Mouse (Mus musculus) heart, embryonic 12.5 days (tissue): ENCODE data around the gene Plekhm1. TPM values are rescaled to one million over a fixed set of nuclear protein-coding genes. Genes with fewer than 3 reads are reported as not detected.

Experiments used
- ATAC-seq: fragments of 200-750 bp; cut with Nextera tagmentation; 2 replicates; pipeline ENCODE4 v1.8.0; 2017; ENCODE audit warnings: moderate TSS enrichment, moderate library complexity; ENCODE audit not compliant: insufficient number of reproducible peaks, low FRiP score
- H3K27ac ChIP-seq: fragments of 300-500 bp; sonication (generic); 2 replicates; pipeline ENCODE4 v1.5.1; 2016; ENCODE audit warnings: mild to moderate bottlenecking, moderate library complexity; ENCODE audit not compliant: poor library complexity, severe bottlenecking
- H3K27me3 ChIP-seq: fragments of 300-500 bp; sonication (generic); replicated peaks from 2 replicates; pipeline ENCODE4 v1.6.1; 2016; ENCODE audit warnings: mild to moderate bottlenecking, moderate library complexity
- H3K36me3 ChIP-seq: fragments of 300-500 bp; sonication (generic); 2 replicates; pipeline ENCODE4 v1.6.1; 2016; ENCODE audit warnings: mild to moderate bottlenecking, moderate library complexity
- H3K4me1 ChIP-seq: fragments of 300-500 bp; sonication (generic); replicated peaks from 2 replicates; pipeline ENCODE4 v1.6.1; 2016; ENCODE audit warnings: mild to moderate bottlenecking
- H3K4me2 ChIP-seq: fragments of 300-500 bp; sonication (generic); 2 replicates; pipeline ENCODE4 v1.6.1; 2016; ENCODE audit warnings: mild to moderate bottlenecking, moderate library complexity
- H3K4me3 ChIP-seq: fragments of 300-500 bp; sonication (generic); 2 replicates; pipeline ENCODE4 v1.5.1; 2016; ENCODE audit warnings: mild to moderate bottlenecking
- H3K9ac ChIP-seq: fragments of 300-500 bp; sonication (generic); 2 replicates; pipeline ENCODE4 v1.6.1; 2016; ENCODE audit warnings: mild to moderate bottlenecking, moderate library complexity
- H3K9me3 ChIP-seq: fragments of 300-500 bp; sonication (generic); replicated peaks from 2 replicates; pipeline ENCODE4 v1.6.1; 2016; ENCODE audit warnings: mild to moderate bottlenecking, moderate library complexity
- WGBS: fragments of 180-500 bp; shearing (Covaris S2); methylation state at CpG from one replicate; pipeline ENCODE4 v1.1.7; 2016; 5-methylcytosine and 5-hydroxymethylcytosine counted together
- polyA plus RNA-seq: library from polyadenylated mRNA; unstranded; fragments of >200 nt; fragmentation: Nextera tagmentation; extraction: Ambion mirVana; gene quantifications from 2 replicates; pipeline ENCODE4 v1.2.1, GENCODE M21; 2016

Plekhm1 gene
- polyA plus RNA-seq, 1 experiment from 2014 or later: 7.5 TPM

GRCm38 (mm10) chr11:103361396-103362053 is 51.0 kb downstream of the Plekhm1 start:
- H3K4me1 ChIP-seq: peaks cover 46% of the 10 kb centered on the region
- H3K27ac ChIP-seq: no peak overlapping the region
- H3K9ac ChIP-seq: no peak overlapping the region
- H3K27me3 ChIP-seq: peaks cover 73% of the 10 kb centered on the region
- H3K36me3 ChIP-seq: peaks cover 6% of the 10 kb centered on the region
- H3K9me3 ChIP-seq: no peaks in the 10 kb centered on the region
- peak overlapping the region; percentile 89 for H3K4me2 ChIP-seq
- 5% methylated on average over 25 of the region's 25 CpGs for WGBS
- no peak for ATAC-seq
- peak overlapping the region; percentile 60 for H3K4me3 ChIP-seq

GRCm38 (mm10) chr11:103360661-103361081 is 51.8 kb downstream of the Plekhm1 start:
- H3K27ac ChIP-seq: no peak overlapping the region
- H3K9ac ChIP-seq: peak overlapping the region; percentile 77
- WGBS: 3% methylated on average over 48 of the region's 48 CpGs
- peaks cover 54% of the 10 kb centered on the region for H3K4me1 ChIP-seq
- H3K4me3 ChIP-seq: peak overlapping the region; percentile 60
- H3K36me3 ChIP-seq: no peaks in the 10 kb centered on the region
- peak overlapping the region; percentile 89 for H3K4me2 ChIP-seq
- peaks cover 81% of the 10 kb centered on the region for H3K27me3 ChIP-seq
- ATAC-seq: no peak
- no peaks in the 10 kb centered on the region for H3K9me3 ChIP-seq

DNA sequence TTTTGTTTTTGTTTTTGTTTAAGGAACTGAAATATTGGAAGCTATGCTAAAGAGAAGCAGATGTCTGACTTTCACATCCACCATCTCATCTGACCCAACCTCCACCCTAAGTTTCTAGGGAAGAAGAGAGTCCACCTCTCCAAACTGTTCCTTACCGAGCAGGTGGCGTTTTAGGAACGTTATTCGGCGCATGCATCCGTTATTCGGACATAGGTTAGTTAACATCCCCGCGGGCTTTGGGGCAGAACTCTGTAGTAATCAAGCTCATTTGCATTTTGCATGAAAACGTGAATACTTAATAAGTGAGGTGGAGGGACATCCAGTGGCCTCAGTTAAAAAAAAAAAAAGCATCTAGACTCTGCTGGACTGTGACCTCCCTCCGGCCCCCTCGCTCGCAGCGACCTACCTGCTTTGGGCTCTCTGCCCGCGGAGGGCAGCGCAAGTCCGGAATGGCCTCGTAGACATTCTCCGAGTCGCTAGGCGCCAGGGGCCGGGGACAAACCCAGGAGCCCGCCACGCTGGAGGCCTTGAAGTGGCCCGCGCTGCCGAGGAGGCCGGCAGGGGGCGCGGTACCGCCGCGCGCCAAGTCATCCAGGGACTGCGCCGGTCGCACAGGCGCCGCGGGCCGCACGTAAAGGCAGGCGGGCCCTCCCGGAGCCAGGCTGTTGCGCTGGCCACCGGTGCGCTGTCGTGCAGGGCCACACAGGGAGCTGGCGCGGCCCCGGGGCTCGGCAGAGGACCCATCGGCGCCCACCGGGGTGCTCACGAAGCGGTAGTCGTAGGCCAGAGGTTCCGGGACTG is 52.4 kb downstream of the Plekhm1 start:
- H3K27ac ChIP-seq: no peak overlapping the region
- peak; percentile 40; the same call in 1 of the 2 replicates for ATAC-seq
- H3K36me3 ChIP-seq: no peaks in the 10 kb centered on the region
- H3K4me3 ChIP-seq: peak overlapping the region; percentile 60
- peak overlapping the region; percentile 89 for H3K4me2 ChIP-seq
- peaks cover 79% of the 10 kb centered on the region for H3K27me3 ChIP-seq
- WGBS: 2% methylated on average over 58 of the region's 60 CpGs
- H3K4me1 ChIP-seq: peaks cover 60% of the 10 kb centered on the region
- H3K9me3 ChIP-seq: no peaks in the 10 kb centered on the region
- H3K9ac ChIP-seq: peak overlapping the region; percentile 77

- 1% methylated on average over 22 of the region's 22 CpGs for WGBS
- H3K4me3 ChIP-seq: peak overlapping the region; percentile 2; the same call in 1 of the 2 replicates
- ATAC-seq: no peak
- peak overlapping the region; percentile 45 for H3K4me2 ChIP-seq
- H3K27me3 ChIP-seq: peaks cover 76% of the 10 kb centered on the region
- H3K36me3 ChIP-seq: no peaks in the 10 kb centered on the region
- no peak overlapping the region for H3K27ac ChIP-seq
- peaks cover 61% of the 10 kb centered on the region for H3K4me1 ChIP-seq
- no peak overlapping the region for H3K9ac ChIP-seq
- H3K9me3 ChIP-seq: no peaks in the 10 kb centered on the region
Observed at GRCm38 (mm10) chr11:103359122-103359521, 53.4 kb downstream of the Plekhm1 start.

DNA sequence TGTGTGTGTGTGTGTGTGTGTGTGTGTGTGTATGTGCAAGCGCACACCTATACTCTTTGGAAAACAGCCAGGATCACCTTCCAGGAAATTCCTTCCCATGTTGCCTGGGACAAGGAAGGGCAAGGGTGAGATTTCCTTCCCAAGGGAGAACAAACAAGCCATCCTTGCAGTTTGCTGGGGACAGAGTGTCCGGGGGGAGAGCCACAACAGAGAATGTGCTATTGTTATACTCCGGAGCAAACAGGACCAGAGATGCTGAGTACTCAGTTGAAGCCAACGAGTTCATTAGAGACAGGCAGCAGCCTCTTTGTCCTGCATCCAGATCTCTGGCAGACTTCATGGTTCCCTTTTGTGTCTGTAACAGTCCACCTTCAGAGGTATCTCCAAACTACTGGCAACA is 54.2 kb downstream of the Plekhm1 start:
- Histone ChIP-seq H3K9me3 (no peaks in the 10 kb centered on the region), H3K27ac (no peak overlapping the region), H3K27me3 (peaks cover 73% of the 10 kb centered on the region), H3K4me1 (peaks cover 57% of the 10 kb centered on the region), H3K4me2 (no peak overlapping the region), H3K9ac (no peak overlapping the region), H3K36me3 (no peaks in the 10 kb centered on the region), H3K4me3 (no peak overlapping the region)
- ATAC-seq: no peak
- WGBS: 68% methylated on average over 4 of the region's 4 CpGs

GRCm38 (mm10) chr11:103357710-103358109 is 54.8 kb downstream of the Plekhm1 start:
- no peak overlapping the region for H3K27ac ChIP-seq
- peaks cover 67% of the 10 kb centered on the region for H3K27me3 ChIP-seq
- 88% methylated on average over 10 of the region's 10 CpGs for WGBS

GRCm38 (mm10) chr11:103356938-103357670 is 55.4 kb downstream of the Plekhm1 start:
- peaks cover 6% of the 10 kb centered on the region; the same call in 1 of the 2 replicates for H3K9me3 ChIP-seq
- peaks cover 5% of the 10 kb centered on the region; the same call in 1 of the 2 replicates for H3K36me3 ChIP-seq
- ATAC-seq: no peak
- no peak overlapping the region for H3K9ac ChIP-seq
- 77% methylated on average over 16 of the region's 16 CpGs for WGBS
- no peak overlapping the region for H3K4me2 ChIP-seq
- no peak overlapping the region for H3K27ac ChIP-seq
- H3K4me3 ChIP-seq: no peak overlapping the region
- peaks cover 62% of the 10 kb centered on the region for H3K27me3 ChIP-seq
- H3K4me1 ChIP-seq: peaks cover 44% of the 10 kb centered on the region

More at GRCm38 (mm10) chr11:103357710-103358109, 54.8 kb downstream of the Plekhm1 start:
- H3K9ac ChIP-seq: no peak overlapping the region
- peaks cover 50% of the 10 kb centered on the region for H3K4me1 ChIP-seq
- H3K4me3 ChIP-seq: no peak overlapping the region
- ATAC-seq: no peak
- peaks cover 2% of the 10 kb centered on the region; the same call in 1 of the 2 replicates for H3K9me3 ChIP-seq
- peaks cover 2% of the 10 kb centered on the region; the same call in 1 of the 2 replicates for H3K36me3 ChIP-seq
- no peak overlapping the region for H3K4me2 ChIP-seq

- peaks cover 6% of the 10 kb centered on the region; the same call in 1 of the 2 replicates for H3K9me3 ChIP-seq
- peak overlapping the region; percentile 42 for H3K4me2 ChIP-seq
- peaks cover 52% of the 10 kb centered on the region for H3K27me3 ChIP-seq
- H3K4me3 ChIP-seq: no peak overlapping the region
- WGBS: 17% methylated on average over 11 of the region's 11 CpGs
- 0 out of 2 replicates have a peak, but pooled peaks have one; percentile 12 for ATAC-seq
- H3K4me1 ChIP-seq: peaks cover 34% of the 10 kb centered on the region
- H3K27ac ChIP-seq: no peak overlapping the region
- H3K9ac ChIP-seq: 0 out of 2 replicates have a peak overlapping the region, but pooled peaks have one; percentile 4
- peaks cover 5% of the 10 kb centered on the region; the same call in 1 of the 2 replicates for H3K36me3 ChIP-seq
Observed at GRCm38 (mm10) chr11:103356032-103356571, 56.4 kb downstream of the Plekhm1 start.

DNA sequence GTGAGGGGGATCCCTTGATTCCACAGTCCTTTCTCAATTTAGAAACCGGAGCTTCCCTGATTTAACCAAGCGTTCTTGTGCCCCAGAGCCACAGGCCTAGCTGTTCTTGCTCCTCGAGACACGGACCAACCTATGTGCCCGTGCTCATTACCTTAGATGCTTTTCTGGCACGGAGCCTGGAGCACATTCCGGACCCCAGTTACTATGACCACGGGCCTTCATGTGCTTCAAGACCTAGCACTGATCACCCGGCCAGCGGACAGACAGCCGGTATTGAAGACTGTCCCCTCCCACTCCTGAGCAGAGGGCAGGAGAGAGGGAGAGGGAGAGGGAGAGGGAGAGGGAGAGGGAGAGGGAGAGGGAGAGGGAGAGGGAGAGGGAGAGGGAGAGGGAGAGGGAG is 57.2 kb downstream of the Plekhm1 start:
- no peak overlapping the region for H3K4me3 ChIP-seq
- peaks cover 6% of the 10 kb centered on the region; the same call in 1 of the 2 replicates for H3K9me3 ChIP-seq
- no peak overlapping the region for H3K9ac ChIP-seq
- peaks cover 27% of the 10 kb centered on the region for H3K4me1 ChIP-seq
- WGBS: 25% methylated on average over 11 of the region's 11 CpGs
- peaks cover 5% of the 10 kb centered on the region; the same call in 1 of the 2 replicates for H3K36me3 ChIP-seq
- H3K4me2 ChIP-seq: no peak overlapping the region
- no peak for ATAC-seq
- peaks cover 46% of the 10 kb centered on the region for H3K27me3 ChIP-seq
- no peak overlapping the region for H3K27ac ChIP-seq

DNA sequence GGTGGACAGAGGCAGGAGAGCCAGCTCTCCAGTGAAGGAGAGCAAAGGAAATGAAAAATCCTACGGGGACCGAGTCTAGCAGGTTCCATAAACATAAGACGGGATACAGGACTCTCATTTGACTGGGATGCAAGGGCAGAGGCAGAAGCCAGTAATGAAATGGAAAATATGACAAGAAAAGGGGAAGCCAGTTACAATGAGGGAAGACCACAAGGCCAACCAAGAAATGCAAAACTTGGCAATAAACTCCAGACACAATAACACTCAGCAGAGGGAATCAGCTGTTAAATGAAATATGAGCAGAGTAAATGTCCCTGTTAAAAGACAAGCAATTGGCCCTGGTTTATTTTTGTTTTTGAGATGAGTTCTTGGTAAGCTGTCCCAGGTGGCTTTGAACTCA is 58.5 kb downstream of the Plekhm1 start:
- H3K27ac ChIP-seq: no peak overlapping the region
- H3K4me1 ChIP-seq: peaks cover 18% of the 10 kb centered on the region
- no peak for ATAC-seq
- H3K4me2 ChIP-seq: no peak overlapping the region
- WGBS: 73% methylated on average over 3 of the region's 3 CpGs
- H3K9me3 ChIP-seq: peaks cover 6% of the 10 kb centered on the region; the same call in 1 of the 2 replicates
- peaks cover 41% of the 10 kb centered on the region for H3K27me3 ChIP-seq
- H3K9ac ChIP-seq: no peak overlapping the region
- H3K36me3 ChIP-seq: peaks cover 5% of the 10 kb centered on the region
- no peak overlapping the region for H3K4me3 ChIP-seq
